Mouse (Mus musculus) cerebellum, adult 2 months (tissue): ENCODE measurements around the gene Apold1.

Experiments used
- CTCF ChIP-seq: fragments of 200-500 bp; IDR thresholded peaks from 2 replicates; pipeline ENCODE4 v1.5.1; 2011; ENCODE audit warnings: low read depth, mild to moderate bottlenecking, control low read depth, low read length, moderate library complexity, borderline replicate concordance; ENCODE audit not compliant: insufficient read depth
- POLR2A ChIP-seq: fragments of 200-500 bp; IDR thresholded peaks from 2 replicates; pipeline ENCODE4 v1.6.1; 2011; ENCODE audit warnings: low read length, control low read depth, borderline replicate concordance; ENCODE audit not compliant: insufficient read depth

GRCm38 (mm10) chr6:134953976-134954375 lies 27.5 kb upstream of the Apold1 start:
- TF ChIP-seq CTCF, result no peak
- no peak for TF ChIP-seq POLR2A
